Mouse (Mus musculus) kidney, postnatal 10 days (tissue): ENCODE measurements around the gene Lrrc26.

Experiments used
- DNase-seq: peaks from one replicate; pipeline ENCODE4 v3.0.0; 2021; ENCODE audit warnings: mixed read lengths

Lrrc26 gene

DNA sequence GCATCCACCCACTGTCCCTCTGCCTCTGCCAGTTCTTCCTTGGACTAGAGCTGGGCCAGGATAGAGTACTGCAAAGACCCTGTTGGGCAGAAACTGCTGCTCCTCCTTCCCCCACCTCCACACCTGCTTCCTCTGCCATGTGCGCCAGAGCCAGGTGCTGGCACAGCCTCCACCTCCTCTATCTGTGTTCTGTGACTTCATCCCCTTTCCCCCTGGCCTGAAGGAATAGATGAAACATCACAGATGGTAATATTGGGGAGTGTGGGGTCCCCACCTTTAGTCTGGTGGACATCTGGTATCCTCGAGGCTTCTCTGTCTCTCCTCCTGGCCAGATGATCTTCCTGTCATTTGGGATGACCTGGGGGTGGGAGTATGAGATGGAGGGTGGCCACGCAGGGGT lies 13.7 kb downstream of the Lrrc26 start:
- DNase-seq = no peak

GRCm38 (mm10) chr2:25303931-25304656 lies 14.4 kb downstream of the Lrrc26 start:
- no peak for DNase-seq

DNA sequence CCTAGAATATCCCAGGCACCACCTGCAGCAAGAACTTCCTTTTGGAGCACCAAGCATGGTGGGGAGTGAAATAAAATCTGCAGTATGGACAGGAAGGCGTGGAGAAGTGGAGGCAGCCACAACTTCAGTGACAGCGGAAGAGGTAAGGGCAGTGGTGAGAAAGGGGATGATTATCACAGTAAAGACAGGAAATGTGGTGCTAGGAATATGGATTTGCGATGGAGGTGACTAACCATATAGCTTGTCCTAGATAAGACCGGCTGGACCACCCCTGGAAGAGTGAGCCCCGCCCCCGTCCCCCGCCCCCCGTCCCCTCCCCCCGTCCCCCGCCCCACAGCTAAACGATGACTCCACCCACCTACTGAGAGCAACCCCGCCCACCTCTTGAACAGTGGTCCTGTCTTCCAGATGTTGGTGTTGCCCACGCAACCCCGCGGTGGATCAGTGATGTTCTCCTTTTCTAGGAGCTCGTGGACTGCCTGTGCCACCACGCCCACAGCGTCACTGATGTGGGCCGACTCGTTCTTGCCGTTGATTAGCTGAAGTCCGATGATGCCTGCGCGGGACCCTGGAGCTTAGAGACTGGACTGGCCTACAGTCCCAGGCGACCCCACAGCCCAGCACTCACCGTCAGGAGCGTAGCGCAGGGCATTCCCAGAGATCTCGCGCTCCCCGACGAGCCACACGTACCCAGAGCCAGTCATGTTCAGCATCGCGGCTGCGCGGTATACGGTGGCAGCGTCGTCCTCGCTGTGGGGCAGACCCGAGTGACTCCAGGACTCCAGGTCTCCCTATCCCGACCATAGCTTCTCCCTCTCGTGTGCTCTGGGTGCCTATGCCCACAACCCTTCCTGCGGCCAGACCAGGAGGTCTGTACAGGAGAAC lies 15.2 kb downstream of the Lrrc26 start:
- peak; percentile 56 for DNase-seq

GRCm38 (mm10) chr2:25305587-25306359 lies 16.1 kb downstream of the Lrrc26 start:
- no peak for DNase-seq

GRCm38 (mm10) chr2:25310180-25310579 lies 20.5 kb downstream of the Lrrc26 start:
- DNase-seq = no peak

DNA sequence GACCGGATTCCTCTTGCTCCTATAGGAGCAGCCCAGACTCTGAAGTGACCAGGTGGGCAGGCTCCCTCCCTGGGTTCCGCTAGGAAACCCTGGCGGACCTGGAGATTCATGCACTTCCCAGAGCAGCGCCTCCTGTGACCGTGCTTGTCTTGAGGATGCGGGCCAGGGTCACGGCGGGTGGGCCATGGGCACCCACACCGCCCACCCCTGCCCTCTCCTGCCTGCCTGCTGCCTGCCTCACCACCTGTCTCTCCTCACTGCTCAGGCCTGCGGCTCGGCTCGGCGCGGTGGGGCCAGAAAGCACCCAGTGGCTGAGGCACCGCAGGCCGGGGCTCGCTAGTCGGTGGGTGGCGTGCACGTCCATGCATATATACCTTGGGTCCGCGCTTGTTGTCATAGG lies 21.3 kb downstream of the Lrrc26 start:
- DNase-seq = no peak

DNA sequence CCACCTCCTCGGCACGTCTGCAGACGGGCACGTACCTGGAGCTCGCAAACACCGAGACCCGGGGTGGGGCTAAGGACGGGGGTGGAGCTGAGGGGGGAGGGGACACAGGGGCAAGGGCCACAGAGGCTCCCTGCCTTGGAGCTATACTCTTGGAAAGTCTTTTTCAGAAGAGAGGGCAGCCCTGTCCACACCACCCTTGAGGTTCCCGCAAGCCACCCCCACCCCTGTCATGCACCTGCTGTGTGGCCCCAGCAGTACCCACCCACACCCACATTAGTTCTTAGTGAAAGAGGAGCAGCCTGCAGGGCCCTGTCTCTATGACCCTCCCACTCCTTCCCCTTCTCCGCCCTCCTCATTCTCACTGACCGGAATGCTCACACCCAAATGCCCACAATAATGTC lies 21.8 kb downstream of the Lrrc26 start:
- DNase-seq = no peak

DNA sequence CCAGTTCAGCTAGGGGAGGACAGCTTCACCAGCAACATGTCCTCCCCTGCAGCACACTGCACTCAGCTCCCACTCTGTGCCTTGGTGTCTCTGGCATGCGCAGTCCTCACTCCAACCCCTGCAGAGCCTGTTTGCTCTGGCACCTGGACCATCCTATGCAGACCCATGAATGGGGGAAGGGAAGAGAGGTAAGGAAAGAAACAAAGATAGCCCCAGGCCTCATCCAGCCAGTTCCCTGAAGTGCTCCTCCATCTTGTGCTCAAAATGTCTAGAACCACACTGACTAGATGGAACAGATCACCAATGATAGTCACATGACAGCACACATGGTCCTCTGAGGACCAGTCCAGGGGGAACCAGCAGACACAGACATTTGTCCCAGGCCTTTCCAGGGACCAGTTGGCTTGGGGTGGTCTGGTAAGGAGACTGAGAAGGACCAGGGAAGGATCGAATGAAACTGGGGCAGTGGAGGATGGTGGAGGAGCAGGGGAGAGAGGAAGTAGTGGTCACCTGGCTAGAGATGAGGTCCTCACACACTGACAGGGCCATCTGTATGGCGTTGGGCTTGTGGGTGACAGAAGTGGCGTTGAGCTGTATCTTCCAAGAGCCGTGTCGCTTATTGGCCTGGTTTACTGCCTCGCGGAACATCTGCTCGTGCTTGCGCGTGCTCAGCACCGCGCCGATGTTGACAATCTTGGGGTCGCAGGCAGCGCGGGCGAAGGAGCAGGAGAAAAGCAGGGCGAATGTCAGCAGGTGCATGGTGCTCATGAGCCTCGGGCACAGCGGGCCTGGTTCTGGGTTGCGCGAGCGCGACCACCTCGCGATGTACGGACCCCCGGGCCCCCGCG lies 28.6 kb downstream of the Lrrc26 start:
- no peak for DNase-seq

GRCm38 (mm10) chr2:25318971-25319773 lies 29.5 kb downstream of the Lrrc26 start, which contains the start of gene Grin1:
Grin1 (minus strand) TSS chr2:25319187.
- peak; percentile 86 for DNase-seq

- no peak for DNase-seq
Measured at GRCm38 (mm10) chr2:25320084-25320483, 30.4 kb downstream of the Lrrc26 start.

DNA sequence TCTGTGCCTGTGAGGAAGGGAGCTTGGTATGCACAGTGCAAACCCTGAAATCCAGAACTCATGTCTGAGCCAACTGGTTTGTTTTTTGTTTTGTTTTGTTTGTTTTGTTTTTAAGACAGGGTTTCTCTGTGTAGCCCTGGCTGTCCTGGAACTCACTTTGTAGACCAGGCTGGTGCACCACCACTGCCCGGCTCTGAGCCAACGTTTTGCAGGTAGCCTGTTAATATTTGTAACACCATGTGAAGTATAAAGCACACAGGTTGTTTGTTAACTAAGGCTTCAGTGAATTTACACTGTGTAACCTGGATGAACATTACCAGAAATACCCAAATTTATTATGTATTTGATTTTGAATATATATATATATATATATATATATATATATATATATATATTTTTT lies 36.3 kb downstream of the Lrrc26 start:
- DNase-seq = no peak

DNA sequence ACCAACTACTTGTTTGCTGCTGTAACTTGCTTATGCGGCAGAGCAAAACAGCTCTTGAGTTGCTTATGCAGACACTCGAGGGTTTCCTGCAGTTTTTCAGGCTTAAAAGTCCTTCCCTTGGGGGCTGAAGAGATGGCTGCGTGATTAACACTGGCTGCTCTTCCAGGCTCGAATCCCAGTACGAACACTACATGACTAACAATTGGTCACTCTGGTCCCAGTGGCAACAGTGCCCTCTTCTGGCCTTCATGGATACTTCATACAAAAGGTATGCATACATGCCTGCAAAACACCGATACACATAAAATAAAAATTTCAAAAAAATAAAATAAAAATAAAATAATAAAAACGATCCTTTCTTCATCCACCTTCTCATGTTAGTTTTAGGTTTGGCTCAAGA lies 38.7 kb downstream of the Lrrc26 start:
- DNase-seq = peak; percentile 62

- DNase-seq = no peak
Measured at GRCm38 (mm10) chr2:25331470-25331869, 41.8 kb downstream of the Lrrc26 start.

- peak; percentile 100 for DNase-seq
Measured at GRCm38 (mm10) chr2:25332286-25333160, 42.8 kb downstream of the Lrrc26 start, which contains the start of gene Man1b1. Man1b1 (plus strand) TSS chr2:25332338.

GRCm38 (mm10) chr2:25333569-25333968 lies 43.9 kb downstream of the Lrrc26 start:
- DNase-seq = no peak

GRCm38 (mm10) chr2:25338303-25338702 lies 48.6 kb downstream of the Lrrc26 start:
- DNase-seq = no peak
